Mouse (Mus musculus): ENCODE measurements around the gene Sesn1.

- no peak for TF ChIP-seq CTCF (IDR thresholded peaks at IDR 0.05; ENCODE audit: insufficient read depth, low read depth, low read length)
- TF ChIP-seq POLR2A (IDR thresholded peaks at IDR 0.05; ENCODE audit: insufficient read depth, low read depth, low read length): no peak
Observed at GRCm38 (mm10) chr10:41879675-41880074, 69.9 kb downstream of the Sesn1 start.
